Mouse (Mus musculus) erythroblast, embryonic 14.5 days (primary cell): Measurements from ENCODE around the gene Ppp2r5a.

Experiments used
- GATA1 ChIP-seq: IDR thresholded peaks from 2 replicates; pipeline ENCODE4 v1.6.1; 2012; ENCODE audit warnings: low read length, inconsistent platforms, mixed read lengths
- TAL1 ChIP-seq: IDR thresholded peaks from 3 replicates; pipeline ENCODE4 v1.6.1; 2012; ENCODE audit warnings: low read length, inconsistent platforms, mixed read lengths

DNA sequence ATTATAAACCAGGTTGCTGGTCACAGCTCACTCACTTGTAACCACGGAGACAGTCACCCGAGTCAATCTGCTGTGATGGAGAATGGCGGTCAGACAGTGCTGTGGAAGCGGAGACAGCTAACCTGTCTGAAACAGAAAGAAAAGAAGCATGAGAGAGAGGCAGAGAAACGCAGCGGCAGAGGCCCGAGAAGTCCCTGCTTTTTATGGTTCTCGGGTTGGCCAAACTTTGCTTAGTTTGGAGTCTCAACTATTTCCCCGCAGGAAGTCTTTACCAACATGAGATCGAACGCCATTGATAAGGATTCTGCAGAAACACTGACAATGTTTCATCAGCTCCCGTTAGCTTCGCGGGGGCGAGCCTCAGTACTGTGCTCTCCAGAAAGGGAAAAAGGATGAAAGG, 29.0 kb upstream of the Ppp2r5a start:
- TF ChIP-seq GATA1, result no peak
- no peak for TF ChIP-seq TAL1
